Mouse (Mus musculus) cerebellum, postnatal 4 days (tissue): ENCODE data around the gene Itpr1.

Experiments
- DNase-seq, 2 experiments: peaks; one replicate each; pipeline ENCODE4 v3.0.0; 2022; ENCODE audit warnings: low spot score in 2 of 2, mixed read lengths in 1 of 2

The Itpr1 gene

DNA sequence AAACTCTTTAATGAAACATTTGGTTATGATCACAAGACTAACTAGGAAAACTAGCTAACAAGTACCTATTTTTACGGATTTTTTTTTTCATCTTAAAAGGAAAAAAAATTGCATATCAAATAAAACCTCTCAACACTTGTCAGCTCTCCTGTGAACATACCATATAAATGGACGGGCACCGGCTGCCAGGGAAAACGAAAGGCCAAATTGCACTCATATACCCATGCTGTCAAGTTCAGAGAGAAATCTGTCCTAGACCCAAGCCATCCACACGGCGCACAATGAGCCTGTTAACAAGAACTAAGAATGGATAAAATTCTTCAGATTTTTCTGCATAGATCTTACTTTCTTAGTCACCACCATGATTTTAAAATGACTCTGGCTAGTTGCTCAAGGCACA lies 379.7 kb downstream of the Itpr1 start:
- DNase-seq = no peak

DNA sequence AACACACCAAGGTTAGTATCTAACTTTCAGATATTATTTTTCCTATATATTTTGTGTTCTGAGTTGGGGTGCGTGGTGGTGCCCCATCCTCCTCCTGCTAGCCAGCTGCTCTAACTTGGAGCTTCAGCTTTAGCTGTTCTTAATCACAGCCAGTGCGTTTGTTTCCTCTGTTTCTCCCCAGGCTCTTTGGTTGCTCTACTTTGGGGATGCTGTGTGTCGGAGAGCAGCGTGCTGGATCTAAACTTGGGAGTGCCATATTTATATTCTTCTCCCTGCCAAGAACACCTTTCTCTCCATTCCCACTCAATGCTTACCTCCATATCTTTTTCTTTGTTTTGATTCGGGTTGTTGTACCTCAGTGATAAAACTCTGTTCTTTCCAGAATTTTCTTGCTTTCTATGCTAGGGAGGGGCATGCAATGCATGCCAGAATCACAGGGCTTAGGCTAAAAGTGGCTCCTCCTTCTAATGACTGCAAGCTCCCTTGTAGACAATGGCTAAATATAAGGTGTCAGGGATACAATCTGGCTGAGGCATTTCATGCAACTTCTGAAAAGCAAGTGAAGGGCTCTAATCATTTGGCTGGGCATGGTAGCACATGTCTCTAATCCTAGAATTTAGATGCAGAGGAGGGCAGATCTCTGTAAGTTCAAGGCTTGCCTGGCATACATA lies 381.4 kb downstream of the Itpr1 start:
- DNase-seq = no peak

DNA sequence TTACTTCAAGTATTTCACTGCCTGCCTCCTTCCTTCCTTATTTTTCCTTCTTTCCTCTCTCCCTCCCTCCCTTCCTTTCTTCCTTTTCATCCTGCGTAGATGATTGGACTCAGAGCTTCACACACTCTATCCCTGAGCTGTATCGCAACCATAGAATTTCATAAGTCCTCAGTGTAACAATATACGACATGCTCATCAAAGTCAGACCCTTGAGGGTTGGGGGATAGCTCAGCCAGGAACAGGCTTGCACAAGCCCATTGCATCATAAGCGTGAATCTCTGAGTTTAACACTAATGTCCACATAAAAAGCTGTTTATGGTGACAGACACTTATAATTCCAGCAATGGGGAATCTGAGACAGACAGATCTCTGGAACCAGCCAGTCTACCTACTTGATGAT lies 385.8 kb downstream of the Itpr1 start:
- DNase-seq = no peak

DNA sequence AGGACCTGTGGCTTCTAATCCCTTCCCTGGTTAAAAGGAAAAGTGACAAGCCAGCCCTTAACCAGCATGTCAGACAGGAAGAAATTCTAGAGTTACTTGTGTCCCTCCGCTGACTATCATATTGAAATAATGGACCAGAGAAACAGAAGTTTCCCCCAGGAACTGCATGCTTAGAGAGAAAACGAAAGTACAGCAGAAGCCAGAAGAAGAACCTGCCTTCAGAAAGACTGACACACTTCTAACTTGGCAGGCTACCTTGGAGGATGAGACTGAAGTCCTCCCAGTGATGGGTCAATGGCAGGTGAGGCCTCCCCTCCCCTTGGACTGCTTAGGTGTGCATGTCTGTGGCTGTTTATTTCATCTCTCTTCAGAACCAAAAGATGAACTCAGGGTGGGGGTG lies 386.4 kb downstream of the Itpr1 start:
- no peak for DNase-seq
